Mouse (Mus musculus): ENCODE data around the gene Lemd1.

Gene Lemd1

GRCm38 (mm10) chr1:132289965-132290364 is 98.7 kb downstream of the Lemd1 start:
- no peak for DNase-seq (ENCODE audit: low spot score in 2 of 2)

- no peak for DNase-seq (ENCODE audit: low spot score in 2 of 2)
Observed at GRCm38 (mm10) chr1:132290921-132291675, 99.9 kb downstream of the Lemd1 start.

- DNase-seq (ENCODE audit: low spot score in 2 of 2): no peak
Observed at GRCm38 (mm10) chr1:132291706-132292105, 100.5 kb downstream of the Lemd1 start.

- DNase-seq (ENCODE audit: low spot score in 2 of 2): no peak
Observed at GRCm38 (mm10) chr1:132292318-132293129, 101.3 kb downstream of the Lemd1 start.

GRCm38 (mm10) chr1:132295506-132295905 is 104.3 kb downstream of the Lemd1 start:
- no peak for DNase-seq (ENCODE audit: low spot score in 2 of 2)

- DNase-seq (ENCODE audit: low spot score in 2 of 2): peak in 1 of 2 experiments; percentile 58
Observed at GRCm38 (mm10) chr1:132296051-132296450, 104.8 kb downstream of the Lemd1 start.

- no peak for DNase-seq (ENCODE audit: low spot score in 2 of 2)
Observed at GRCm38 (mm10) chr1:132298425-132298800, 107.2 kb downstream of the Lemd1 start, which contains the start of gene Klhdc8a. TSS of gene Klhdc8a (plus strand) at chr1:132298626.

- no peak for DNase-seq (ENCODE audit: low spot score in 2 of 2)
Observed at GRCm38 (mm10) chr1:132298801-132299464, 107.7 kb downstream of the Lemd1 start.

- no peak for DNase-seq (ENCODE audit: low spot score in 2 of 2)
Observed at GRCm38 (mm10) chr1:132299744-132300143, 108.5 kb downstream of the Lemd1 start.

- DNase-seq (ENCODE audit: low spot score in 2 of 2): no peak
Observed at GRCm38 (mm10) chr1:132301242-132301641, 110.0 kb downstream of the Lemd1 start.

GRCm38 (mm10) chr1:132302341-132302866 is 111.2 kb downstream of the Lemd1 start:
- no peak for DNase-seq (ENCODE audit: low spot score in 2 of 2)

- no peak for DNase-seq (ENCODE audit: low spot score in 2 of 2)
Observed at GRCm38 (mm10) chr1:132304618-132305214, 113.5 kb downstream of the Lemd1 start.

- DNase-seq (ENCODE audit: low spot score in 2 of 2): no peak
Observed at GRCm38 (mm10) chr1:132306160-132306559, 114.9 kb downstream of the Lemd1 start.

- no peak for DNase-seq (ENCODE audit: low spot score in 2 of 2)
Observed at GRCm38 (mm10) chr1:132306808-132307207, 115.6 kb downstream of the Lemd1 start.

GRCm38 (mm10) chr1:132307962-132308361 is 116.7 kb downstream of the Lemd1 start:
- no peak for DNase-seq (ENCODE audit: low spot score in 2 of 2)

GRCm38 (mm10) chr1:132308674-132309073 is 117.4 kb downstream of the Lemd1 start:
- no peak for DNase-seq (ENCODE audit: low spot score in 2 of 2)

Measured in urinary bladder, postnatal 4 days (tissue).